ENCODE assay signal across 12 mouse cellular contexts in genomic region chr1:89570522-89571299, GRCm38 (mm10).
A peak's percentile ranks its signal among the peaks of the same experiment; 100 is the strongest.
DNase-seq lines count a peak whose midpoint lies in the region; ATAC-seq lines count a peak whose summit lies in the region.
"Had no signal": no experiment of that assay in that cellular context is flagged by ENCODE, and none has a peak within 500 bp of the region (broad histone marks: within the 10 kb centered on the region; RNA-seq: fewer than 3 reads in every experiment).

No protein-coding gene starts in this region.

- WGBS in kidney, embryonic 16.5 days, result 54% methylated on average over 4 of the region's 4 CpGs
- WGBS in midbrain, embryonic 11.5 days, result 73% methylated on average over 4 of the region's 4 CpGs
- 89% methylated on average over 4 of the region's 4 CpGs for WGBS in forebrain, embryonic 14.5 days

- no peaks in the 10 kb centered on the region for H3K27me3 ChIP-seq in kidney, embryonic 16.5 days (ENCODE audit: insufficient read depth, low read length)
- H3K27me3 ChIP-seq in midbrain, embryonic 11.5 days (ENCODE audit: control insufficient read depth, insufficient read depth, low read length), result no peaks in the 10 kb centered on the region
- H3K27me3 ChIP-seq in forebrain, embryonic 14.5 days (replicated peaks; ENCODE audit: control insufficient read depth, insufficient read depth, low read length), result no peaks in the 10 kb centered on the region

- H3K36me3 ChIP-seq in kidney, embryonic 16.5 days (ENCODE audit: insufficient read depth, low read length), result no peaks in the 10 kb centered on the region
- no peaks in the 10 kb centered on the region for H3K36me3 ChIP-seq in midbrain, embryonic 11.5 days (ENCODE audit: control insufficient read depth, insufficient read depth, low read length)
- no peaks in the 10 kb centered on the region for H3K36me3 ChIP-seq in forebrain, embryonic 14.5 days (ENCODE audit: control insufficient read depth, insufficient read depth, low read length)

- H3K9me3 ChIP-seq in kidney, embryonic 16.5 days (ENCODE audit: low read length), result no peaks in the 10 kb centered on the region
- no peaks in the 10 kb centered on the region for H3K9me3 ChIP-seq in midbrain, embryonic 11.5 days (ENCODE audit: control insufficient read depth, low read length)
- H3K9me3 ChIP-seq in forebrain, embryonic 14.5 days (replicated peaks; ENCODE audit: control insufficient read depth, low read length), result no peaks in the 10 kb centered on the region

- H3K4me3 ChIP-seq in kidney, embryonic 16.5 days (ENCODE audit: low read length), result no peak overlapping the region
- no peak overlapping the region for H3K4me3 ChIP-seq in midbrain, embryonic 11.5 days (ENCODE audit: low read depth, low read length)
- H3K4me3 ChIP-seq in forebrain, embryonic 14.5 days (ENCODE audit: low read depth, low read length), result no peak overlapping the region

- peak; percentile 48 for DNase-seq in kidney, adult 9 months
- peak; percentile 84 for DNase-seq in NIH3T3 (ENCODE audit: low read depth)
- DNase-seq in gastrocnemius, adult 8-10 months (ENCODE audit: low spot score in 2 of 2), result peak; percentile 34 to 50
- DNase-seq in kidney, postnatal 14 days, result peak; percentile 60
- no peak for DNase-seq in spleen, postnatal 14 days (ENCODE audit: low spot score in 2 of 2)
- no peak for DNase-seq in midbrain, embryonic 11.5 days (ENCODE audit: low spot score, missing footprints)
- DNase-seq in forebrain, embryonic 14.5 days (ENCODE audit: low spot score), result no peak
- DNase-seq: cerebellum, postnatal 36 days; left cerebral cortex, postnatal 4 days; right cerebral cortex, adult 18-20 months; thymus, adult 2 months had no signal

- peaks cover 57% of the 10 kb centered on the region for H3K4me1 ChIP-seq in kidney, embryonic 16.5 days (ENCODE audit: insufficient read depth, low read length)
- H3K4me1 ChIP-seq in midbrain, embryonic 11.5 days (ENCODE audit: control insufficient read depth, insufficient read depth, low read length), result peaks cover 26% of the 10 kb centered on the region
- peaks cover 26% of the 10 kb centered on the region for H3K4me1 ChIP-seq in forebrain, embryonic 14.5 days (ENCODE audit: control insufficient read depth, insufficient read depth, low read length)

- H3K27ac ChIP-seq in kidney, embryonic 16.5 days (ENCODE audit: low read length), result no peak overlapping the region
- no peak overlapping the region for H3K27ac ChIP-seq in midbrain, embryonic 11.5 days (ENCODE audit: low read depth, low read length)
- H3K27ac ChIP-seq in forebrain, embryonic 14.5 days (ENCODE audit: low read depth, low read length), result no peak overlapping the region

- ATAC-seq in kidney, embryonic 16.5 days (ENCODE audit: low FRiP score, low TSS enrichment), result no peak
- ATAC-seq in midbrain, embryonic 11.5 days (ENCODE audit: low FRiP score), result no peak
- ATAC-seq in forebrain, embryonic 14.5 days, result no peak

- no peak overlapping the region for H3K9ac ChIP-seq in kidney, embryonic 16.5 days (replicated peaks; ENCODE audit: low read length)
- no peak overlapping the region for H3K9ac ChIP-seq in midbrain, embryonic 11.5 days (ENCODE audit: low read length)
- no peak overlapping the region for H3K9ac ChIP-seq in forebrain, embryonic 14.5 days (ENCODE audit: low read length)

- H3K4me2 ChIP-seq in kidney, embryonic 16.5 days (replicated peaks; ENCODE audit: low read depth, low read length), result no peak overlapping the region
- H3K4me2 ChIP-seq in midbrain, embryonic 11.5 days, result no peak overlapping the region
- no peak overlapping the region for H3K4me2 ChIP-seq in forebrain, embryonic 14.5 days (ENCODE audit: low read length)

Comparison
In these comparisons a context has a peak if more than half of its experiments do, and no peak if none do; other contexts are left out.
1. DNase-seq: peak in kidney, adult 9 months (single experiment), NIH3T3 (single experiment), gastrocnemius, adult 8-10 months (2 of 2) and kidney, postnatal 14 days (single experiment); none in spleen, postnatal 14 days (0 of 2), midbrain, embryonic 11.5 days (single experiment) and forebrain, embryonic 14.5 days (single experiment).